Mouse (Mus musculus) brain, embryonic 14.5 days (tissue): Measurements from ENCODE around the gene Rtkn.
A peak's percentile ranks its signal among the peaks of the same experiment; 100 is the strongest.

Source experiments
- CTCF ChIP-seq: fragments of 200-500 bp; IDR thresholded peaks from 2 replicates; pipeline ENCODE4 v1.5.1; 2012; ENCODE audit warnings: inconsistent platforms, mild to moderate bottlenecking, moderate library complexity, borderline replicate concordance; ENCODE audit not compliant: insufficient read depth, insufficient read length; ENCODE audit errors: extremely low read depth
- POLR2A ChIP-seq: fragments of 200-500 bp; IDR thresholded peaks from 2 replicates; pipeline ENCODE4 v1.6.1; 2012; ENCODE audit warnings: mild to moderate bottlenecking, inconsistent platforms, borderline replicate concordance; ENCODE audit not compliant: poor library complexity, insufficient read depth, insufficient read length, severe bottlenecking; ENCODE audit errors: extremely low read depth

GRCm38 (mm10) chr6:83115011-83115671, 20.1 kb upstream of the Rtkn start, which contains the start of gene Mogs:
- TF ChIP-seq CTCF, result no peak
- TF ChIP-seq POLR2A, result peak; percentile 93
